Mouse (Mus musculus) spleen, adult 18-20 months (tissue): ENCODE measurements around the gene Vamp3.

Experiments used
- DNase-seq, 2 experiments: peaks; one replicate each; pipeline ENCODE4 v3.0.0; 2022; ENCODE audit warnings: mixed read lengths in 2 of 2

The Vamp3 gene

DNA sequence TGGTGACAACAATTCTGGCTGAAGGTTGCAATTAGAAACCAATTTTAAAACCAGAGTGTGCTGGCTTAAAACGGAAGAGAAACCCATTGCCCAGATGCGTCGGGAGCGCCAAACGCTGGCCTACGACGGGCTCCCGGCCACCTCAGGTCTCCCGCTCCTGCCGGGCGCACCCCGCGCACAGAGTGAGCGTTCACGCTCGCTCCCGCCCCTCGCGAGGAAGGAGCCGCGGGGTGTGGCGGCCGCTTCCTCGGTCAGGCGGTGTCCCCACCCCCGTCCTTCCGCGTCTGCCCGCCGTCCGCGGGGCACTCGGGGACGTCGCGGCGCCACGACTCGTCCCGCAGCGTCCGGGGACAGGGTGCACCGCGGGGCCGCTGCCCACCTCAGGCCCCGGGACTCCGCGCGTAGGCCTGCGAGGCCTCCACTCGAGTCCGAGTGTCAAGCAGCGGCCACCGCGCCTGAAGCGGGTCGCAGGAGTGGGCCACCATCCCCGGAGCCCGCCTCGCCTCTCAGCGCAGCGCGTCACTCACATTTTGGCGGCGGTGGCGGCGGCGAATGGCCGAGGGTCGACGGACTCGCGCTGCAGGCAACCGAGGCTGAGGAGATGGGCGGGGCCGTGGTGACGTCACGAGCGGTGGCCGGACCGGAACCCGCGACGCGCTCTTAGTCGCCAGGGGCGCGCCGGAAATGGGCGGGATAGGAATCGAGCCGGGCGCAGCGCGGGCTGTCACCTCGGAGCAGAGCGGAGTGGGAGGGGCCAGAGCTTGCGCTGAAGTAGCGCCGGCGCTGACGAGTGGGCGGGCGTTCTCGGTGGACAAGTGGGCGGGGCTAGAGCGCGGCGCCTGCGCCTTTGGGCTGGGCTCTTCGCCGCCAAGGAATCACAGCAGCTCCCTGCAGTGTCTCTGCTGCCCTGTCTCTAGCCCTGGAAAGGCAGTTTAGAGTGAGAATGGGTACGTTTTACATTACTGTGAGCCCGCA lies at the start of gene Vamp3:
Gene Vamp3, minus strand, starts transcription at position 617 of the 975 bp plus-strand sequence.
- DNase-seq, result peak; percentile 98 to 99

DNA sequence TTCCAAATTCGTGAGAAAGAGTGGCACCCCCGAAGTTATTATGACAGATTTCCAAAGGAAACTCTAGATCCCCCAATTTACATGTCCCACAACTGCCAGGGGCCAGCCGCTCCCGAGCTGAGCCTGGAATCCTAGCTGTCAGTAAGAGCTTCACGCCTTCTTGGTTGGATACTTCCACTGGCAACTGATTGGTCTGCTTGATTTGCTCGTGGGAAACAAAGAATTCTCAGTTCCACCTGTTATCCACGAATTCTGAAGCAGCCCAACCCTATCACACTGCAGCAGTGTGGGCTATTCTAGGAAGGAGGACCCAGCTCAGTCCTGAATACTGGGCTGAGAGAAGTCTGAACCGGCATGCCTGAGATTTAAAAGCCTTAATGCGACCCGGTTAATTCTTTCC lies 48.7 kb upstream of the Vamp3 start:
- DNase-seq, result no peak

DNA sequence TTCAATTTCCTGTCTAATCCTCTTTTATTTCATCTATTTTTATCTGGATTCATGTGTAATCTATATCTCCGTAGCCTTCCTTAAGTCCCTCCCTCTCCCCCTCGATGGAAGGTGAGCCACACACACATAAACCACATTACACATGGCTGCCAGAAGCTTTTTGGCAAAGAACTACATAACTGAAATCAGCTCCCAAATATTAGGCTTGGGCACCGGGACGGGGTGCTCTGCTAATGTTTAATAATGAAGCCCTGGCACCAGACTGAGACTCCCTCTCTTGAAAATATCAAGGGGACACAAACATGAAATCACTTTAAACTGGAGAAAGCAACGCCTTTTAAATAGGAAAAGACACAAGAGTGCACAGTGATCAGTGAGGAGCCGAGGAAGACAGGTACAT lies 48.1 kb upstream of the Vamp3 start:
- no peak for DNase-seq

DNA sequence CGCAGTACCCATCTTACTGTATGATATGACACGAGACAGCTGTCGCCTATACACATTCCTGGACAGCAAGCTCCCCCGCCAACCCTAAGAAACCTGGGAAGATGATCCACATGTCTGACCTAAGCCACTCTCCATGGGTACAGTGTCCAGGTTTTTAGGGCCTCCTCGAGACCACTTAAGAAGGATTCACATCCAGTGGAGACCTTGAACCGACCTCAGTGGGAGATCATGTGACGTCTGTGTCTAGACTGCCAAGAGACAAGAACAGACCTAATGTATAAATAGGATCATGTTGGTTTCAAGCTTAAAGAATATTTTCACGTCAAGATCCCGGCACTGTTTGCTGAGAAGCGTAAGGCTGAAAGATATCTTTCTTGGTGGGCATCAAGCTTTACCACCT lies 46.4 kb upstream of the Vamp3 start:
- DNase-seq, result no peak

DNA sequence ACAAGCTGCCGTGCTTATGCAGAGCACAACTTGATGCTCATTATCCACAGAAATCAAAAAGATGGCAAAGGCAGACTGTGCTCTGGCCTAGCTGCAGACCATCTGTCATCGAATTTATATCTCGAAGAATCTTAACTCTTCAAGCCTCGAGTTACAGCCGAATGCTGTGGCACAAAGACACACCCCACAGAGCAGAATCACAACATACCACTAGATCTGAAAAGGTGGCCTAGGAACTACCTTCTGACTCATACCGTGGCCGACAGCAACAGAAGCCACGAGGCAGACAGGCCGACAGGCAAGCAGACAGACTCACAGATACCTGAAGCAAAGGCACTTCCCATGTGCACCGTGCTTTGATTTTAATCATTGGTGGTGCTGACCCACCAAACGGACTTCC lies 45.9 kb upstream of the Vamp3 start:
- DNase-seq, result no peak

DNA sequence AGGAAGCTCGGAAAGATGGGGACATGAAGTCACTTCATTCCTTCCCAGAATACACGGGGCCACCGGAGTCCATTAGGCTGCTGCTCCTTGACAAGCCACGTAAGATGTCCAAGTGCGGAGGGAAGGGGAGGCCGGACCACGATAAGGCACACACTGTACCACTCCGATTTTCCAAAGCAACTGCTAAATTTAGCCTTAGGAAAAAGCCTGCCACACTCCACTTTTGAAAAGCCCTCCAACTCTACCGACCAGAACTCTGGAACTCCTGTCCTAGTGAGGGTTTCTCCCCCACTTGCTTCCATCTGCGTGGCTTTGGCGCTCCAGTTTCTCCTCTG lies 39.3 kb upstream of the Vamp3 start:
- DNase-seq, result no peak

DNA sequence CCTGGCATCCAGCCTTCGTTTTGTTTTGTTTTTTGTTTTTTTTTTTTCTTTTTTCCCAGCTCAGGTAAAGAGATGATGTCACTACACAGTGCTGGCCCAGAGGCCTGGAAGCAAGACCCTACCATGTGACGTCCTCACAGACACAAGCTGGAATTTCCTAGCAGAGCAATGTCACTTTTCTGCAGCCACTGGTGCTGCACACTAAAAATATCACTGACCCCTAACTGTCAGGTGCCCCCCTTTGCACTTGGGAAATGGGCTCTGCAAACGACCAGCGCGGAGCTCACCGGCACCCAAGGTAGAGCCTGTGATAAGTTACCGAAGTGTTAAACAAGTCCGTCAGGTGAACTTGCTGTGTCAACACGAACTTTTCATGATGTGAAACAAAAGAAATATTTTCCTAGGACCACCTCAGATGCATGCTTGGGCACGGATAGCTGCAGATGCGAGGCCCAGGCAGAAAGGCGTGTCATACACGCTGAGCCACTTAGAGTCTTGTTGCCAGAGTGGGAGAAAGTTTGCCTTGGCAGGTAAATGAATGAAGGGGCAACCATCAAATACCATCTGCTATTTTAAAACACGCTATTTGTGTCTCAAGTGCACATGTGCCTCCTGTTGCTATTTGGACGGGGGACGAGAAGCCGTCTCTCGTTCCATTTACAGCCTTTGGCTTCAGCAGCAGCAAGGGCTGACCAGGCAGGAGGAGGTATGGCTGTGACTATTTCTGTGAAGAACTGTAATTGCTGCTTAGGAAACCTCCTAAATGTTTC lies 38.8 kb upstream of the Vamp3 start:
- DNase-seq, result no peak

DNA sequence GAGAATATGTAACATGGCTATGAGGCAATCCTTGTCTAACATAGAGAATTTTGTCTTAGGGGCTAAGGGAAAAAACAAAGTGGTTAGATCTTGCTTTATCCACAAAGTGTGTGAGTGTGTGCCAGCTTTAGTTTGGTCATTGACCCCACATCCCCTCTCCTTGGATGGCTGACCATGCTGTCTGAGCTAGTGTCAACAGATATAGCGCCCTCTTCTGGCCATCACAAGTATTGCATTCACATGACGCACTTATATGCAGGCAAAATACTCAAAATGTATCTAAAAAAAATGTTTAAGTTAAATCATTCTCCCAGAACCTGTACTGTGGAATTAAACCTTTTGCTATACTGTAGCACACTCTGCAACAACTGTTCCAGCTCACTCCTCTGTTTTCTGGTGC lies 37.4 kb upstream of the Vamp3 start:
- peak in 1 of 2 experiments; percentile 7 for DNase-seq

DNA sequence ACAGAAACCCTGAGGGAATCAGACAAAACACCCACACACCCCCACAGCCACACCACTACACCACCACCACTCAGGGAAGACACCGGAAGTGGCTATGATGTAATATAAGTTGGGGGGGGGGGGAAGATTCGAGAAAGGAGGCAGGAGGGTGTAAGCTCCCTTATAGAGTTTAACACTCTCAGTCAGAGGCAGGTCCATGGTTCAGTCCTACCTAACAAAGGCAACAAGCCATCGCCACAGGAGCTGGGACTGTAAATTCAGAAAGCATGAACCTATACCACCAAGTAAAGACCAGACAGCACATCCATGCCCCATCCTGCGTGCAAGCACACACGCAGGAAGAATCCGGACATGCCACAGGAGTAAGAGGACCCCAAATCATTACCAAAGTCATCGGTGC lies 31.5 kb upstream of the Vamp3 start, which contains the start of gene Gm13090:
Gene Gm13090, plus strand, starts transcription at position 301 of the 400 bp plus-strand sequence.
- DNase-seq, result no peak

DNA sequence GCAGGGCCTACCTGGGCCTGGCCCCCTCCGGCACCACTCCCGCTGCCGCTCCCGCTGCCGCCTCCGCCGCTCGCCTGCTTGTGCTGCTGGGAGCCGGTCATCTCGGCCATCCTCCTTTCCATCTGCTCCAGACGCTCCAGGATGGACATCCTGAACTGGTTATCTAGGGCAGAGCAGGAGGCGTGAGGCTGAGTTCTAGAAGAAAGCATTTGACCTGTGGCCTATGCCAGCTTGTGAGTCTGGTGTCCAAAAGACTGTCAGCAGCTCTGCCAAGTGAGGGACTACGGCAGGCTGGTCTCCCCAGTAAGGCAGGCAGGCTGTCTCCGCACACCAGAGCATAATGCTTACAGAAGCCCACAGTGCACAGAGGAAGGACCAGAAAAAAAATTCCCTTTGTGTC lies 31.1 kb upstream of the Vamp3 start:
- DNase-seq, result no peak

DNA sequence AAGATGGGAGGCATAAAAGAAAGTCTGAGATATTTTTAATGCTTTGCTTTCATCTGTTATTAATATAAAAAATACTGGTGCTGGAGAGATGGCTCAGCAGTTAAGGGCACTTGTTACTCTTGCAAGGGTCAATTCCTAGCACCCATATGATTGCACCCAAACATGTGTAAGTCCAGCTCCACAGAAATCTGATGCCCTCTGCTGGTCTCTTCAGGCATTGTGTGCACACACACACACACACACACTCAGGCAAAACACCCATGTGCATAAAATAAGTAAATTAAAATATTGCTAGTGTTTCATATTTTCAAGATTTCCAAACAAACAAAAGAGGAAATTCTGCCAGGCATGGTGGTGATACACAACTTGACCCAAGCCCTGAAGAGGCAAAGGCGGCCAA lies 29.6 kb upstream of the Vamp3 start:
- DNase-seq, result no peak

DNA sequence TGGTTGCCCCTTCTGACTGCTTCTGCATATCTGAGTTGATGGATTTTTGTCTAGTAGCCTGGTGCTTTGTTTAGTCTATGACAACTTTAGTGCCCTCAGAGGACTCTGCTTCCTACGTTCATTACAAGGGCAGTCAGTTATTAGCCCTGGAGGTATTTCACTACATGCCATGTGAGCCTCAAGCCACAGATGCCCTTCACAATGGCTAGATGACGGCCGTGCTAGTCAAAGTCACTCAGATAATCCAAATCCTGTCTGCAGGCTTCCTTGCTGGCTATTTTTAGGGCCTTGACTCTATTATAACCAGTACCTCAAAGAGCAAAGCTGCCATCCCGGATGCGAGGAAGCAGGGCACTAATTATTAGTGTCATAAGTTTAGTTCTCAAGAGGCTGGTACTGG lies 25.3 kb upstream of the Vamp3 start:
- no peak for DNase-seq

DNA sequence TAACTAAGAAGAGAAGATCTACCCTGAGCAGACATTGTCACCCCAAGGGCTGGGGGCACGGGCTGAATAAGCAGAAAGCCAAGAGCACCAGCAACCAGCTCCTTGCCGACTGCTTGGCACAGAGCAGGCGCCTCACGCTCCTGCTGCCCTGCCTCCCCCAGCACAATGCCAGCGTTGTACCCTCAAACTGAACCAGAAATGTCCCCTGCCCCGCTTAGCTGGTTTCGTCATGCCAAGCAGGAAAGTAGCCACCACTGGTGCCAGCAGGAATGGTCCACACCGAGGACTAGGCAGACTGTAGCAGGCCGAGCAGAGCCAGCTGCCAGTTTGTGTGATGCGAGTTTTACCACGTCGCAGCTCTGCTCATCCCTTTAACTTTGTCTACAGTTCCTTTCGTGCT lies 24.2 kb upstream of the Vamp3 start:
- no peak for DNase-seq

DNA sequence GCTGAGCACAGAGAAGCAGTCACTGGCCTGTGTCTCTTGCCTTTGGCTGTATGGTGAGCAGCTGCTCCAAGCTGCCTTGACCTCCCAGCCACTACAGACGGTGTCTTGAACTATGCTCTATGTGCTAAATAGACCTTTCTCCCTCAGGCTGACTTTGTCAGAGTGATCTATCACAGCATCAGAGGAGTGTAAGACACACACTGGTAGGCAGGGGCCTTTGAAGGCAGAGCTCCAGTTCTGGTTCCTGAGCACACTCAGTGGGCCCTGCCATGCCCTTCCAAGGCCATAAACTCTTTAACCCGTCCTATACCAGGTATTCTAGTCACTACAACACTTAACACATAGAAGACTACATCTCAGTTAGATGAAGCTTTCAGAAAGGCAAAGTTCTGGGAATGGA lies 23.6 kb upstream of the Vamp3 start:
- DNase-seq, result no peak

DNA sequence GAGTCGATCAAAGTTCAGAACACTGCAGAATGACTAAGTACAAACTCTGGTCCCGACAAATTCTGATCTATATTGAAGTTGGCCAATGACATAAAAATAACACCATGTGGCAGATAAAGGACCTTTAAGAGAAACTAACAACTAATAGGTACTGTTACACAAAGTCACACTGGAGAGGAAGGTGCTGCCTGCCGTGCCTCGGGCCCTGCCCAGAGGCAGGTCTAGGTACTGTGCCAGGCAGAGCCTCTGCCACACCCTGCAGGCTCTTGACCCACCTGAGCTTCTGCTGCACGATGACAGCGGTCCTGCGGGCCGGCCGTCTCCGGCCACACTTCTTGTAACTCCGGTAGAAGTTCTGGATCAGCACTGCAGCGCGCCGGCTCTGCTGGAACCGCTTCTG lies 17.1 kb upstream of the Vamp3 start:
- no peak for DNase-seq

DNA sequence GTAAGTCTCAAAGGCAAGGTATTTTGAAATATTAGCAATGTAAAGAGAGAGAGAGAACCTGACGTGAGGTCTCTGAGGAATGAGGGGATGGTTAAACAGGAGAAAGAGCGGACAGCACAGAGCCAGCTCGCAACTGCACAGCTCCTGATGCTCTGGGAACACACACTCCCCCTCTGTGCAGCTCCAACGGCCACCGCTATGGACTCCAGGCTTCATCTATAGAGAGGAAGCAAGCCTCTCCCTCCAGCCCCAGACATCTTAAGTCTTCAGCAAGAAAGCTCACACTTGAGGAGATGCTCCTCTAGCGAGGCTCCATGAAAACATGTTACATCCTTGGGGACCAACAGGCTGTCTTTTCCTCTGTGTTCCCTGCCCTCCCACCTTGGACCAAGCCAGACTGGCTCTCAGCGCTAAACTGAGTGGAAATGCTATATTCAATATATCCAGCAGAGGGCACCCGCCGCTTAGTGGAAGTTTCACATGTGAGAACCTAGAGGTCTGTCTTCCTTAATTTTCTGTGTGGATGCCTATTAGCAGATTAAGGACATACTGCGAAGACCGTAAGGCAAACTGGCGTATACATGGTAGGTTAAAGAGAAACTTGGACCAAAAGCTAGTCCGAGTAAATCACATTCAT lies 15.5 kb upstream of the Vamp3 start:
- DNase-seq, result peak in 1 of 2 experiments; percentile 65

DNA sequence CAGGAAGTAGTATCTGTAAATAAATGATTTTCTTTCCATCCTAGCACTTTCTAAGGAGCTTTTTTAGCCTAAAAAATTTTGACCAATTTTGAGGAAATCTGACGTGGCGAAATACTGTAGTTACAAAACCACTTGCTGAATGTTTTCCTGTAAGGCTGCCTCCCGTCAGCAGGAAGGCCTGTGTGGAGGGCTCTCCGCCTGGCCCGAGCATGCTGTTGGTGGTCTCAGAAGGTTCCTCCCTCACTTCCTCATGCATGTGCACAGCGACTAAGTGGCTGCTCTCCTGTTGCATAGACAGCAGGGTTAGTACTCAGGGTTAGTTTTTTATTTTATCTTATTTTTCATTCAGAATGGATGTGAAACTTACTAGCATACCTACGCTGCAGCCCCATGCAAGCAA lies 13.2 kb upstream of the Vamp3 start:
- no peak for DNase-seq

DNA sequence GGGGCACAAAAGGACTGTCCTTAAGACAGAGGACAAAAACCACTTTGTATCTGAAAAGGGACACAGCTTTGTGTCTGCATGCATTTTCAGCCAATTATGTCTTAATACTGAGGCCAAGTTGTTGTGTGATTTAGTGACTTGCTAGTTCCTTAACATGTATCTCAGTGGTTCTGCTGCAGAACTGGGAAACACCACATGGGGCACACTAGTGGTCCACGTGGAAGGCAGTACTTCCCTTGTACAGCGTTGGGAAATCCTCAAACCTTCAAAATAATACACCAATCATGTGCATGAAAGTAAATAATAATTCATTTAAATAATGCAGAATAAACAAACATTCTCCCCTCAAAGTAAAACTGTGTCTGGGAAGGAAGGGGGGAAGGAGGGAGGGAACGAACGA lies 11.0 kb upstream of the Vamp3 start:
- DNase-seq, result no peak

DNA sequence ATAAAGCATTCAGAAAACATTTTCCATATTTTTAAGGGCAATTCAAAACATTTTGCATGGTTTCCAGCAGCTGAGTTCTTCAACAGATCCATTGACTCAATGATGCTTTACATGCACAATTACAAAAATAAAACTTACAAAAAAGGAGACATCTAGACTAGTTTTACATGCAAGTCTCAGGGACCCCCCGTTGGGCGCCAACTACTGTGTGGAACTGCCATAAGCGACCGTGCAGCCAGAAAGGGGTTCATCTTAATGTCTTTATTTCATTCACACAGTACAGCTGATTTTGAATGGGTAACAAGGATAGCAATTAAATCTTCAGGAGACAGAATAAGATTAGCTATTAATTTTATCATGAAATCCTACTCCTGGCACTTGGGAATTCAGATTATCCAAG lies 1.8 kb upstream of the Vamp3 start:
- no peak for DNase-seq

DNA sequence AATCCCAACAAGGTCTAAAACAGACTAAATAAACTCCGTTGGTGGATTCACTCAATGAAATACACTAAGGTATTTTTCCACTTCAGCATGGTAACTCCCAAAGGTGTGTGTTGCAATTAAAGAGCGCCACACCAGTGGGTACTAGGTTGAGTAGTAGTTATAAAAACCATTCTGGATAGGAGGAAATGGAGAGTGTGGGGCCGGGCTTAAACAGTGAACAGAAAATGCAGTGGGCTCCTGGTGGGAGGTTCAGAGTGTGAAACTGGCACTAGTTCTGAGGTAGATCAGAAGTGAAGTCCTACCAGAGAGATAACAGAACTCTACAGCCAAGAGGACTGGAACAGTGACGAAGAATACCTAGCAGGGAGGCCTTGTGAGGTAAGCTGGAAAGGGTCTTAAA lies 871 bp upstream of the Vamp3 start:
- no peak for DNase-seq

DNA sequence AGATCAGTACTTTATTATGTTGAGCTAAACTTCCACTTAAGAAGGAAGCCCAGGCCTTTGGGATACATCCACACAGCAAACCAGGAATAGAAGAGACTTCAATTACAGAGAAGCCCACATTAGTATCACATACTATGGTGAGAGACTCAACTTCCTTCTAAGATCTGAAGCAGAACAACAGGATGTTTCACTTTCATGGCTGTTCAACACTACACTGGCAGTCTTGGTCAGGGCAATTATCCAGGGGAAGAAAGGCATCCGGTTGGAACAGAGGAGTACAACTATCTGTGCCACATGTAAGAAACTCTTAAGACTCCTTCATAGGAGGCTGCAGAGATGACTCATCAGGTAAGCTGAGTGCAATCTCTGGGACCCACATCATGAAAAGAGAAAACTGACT lies 6.6 kb downstream of the Vamp3 start:
- no peak for DNase-seq

DNA sequence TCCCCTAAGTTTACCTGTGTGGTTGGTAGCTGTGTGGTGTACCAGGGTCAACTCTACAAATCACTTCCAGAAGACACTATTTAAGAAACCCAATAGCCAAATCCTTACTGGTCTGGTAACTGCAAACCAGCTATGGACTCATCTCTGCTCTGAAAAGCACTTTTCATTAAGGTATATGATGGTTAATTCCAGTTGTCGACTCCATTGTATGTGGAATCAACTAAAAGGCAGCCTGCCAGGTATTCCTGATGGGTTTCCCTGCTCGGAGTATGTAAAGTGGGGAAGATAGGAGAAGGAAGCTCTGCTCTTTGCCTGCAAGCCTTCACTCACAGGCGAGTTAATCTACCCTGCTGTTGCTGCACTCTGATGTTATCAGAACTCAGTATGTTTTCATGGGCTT lies 11.2 kb downstream of the Vamp3 start:
- no peak for DNase-seq

DNA sequence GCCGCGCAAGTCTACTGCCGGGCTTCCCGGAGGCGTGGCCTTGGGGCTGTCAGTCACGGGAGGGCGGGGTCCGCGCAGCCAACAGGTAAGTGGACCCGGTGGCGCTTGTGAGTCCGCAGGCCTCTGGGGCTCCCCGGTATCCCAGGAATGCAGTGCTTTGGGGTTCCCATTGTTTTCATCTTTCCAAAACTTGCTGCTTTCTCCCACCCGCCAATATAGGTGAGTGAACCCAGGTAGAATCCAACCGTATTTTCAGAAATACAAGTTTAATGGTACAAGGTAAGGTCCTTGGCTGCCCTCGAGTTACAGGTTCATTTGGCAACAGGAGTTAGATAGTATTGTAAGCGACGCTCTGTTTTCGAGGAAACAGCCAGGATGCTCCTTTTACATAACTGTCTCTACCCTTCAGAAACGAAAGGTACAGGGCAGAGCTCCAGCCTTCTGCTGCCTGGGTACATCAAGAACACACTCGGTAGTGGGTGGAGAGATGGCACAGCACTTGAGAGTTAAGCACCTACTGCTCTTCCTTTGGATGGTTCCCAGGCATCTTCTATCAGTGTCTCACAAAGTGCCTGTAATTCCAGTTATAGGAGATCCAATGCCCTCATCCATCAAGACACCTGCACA lies 12.7 kb downstream of the Vamp3 start:
- no peak for DNase-seq
